Mouse (Mus musculus) cerebellum, adult 2 months (tissue): Measurements from ENCODE around the gene Klhl29.

ENCODE experiments used
- CTCF ChIP-seq: fragments of 200-500 bp; IDR thresholded peaks from 2 replicates; pipeline ENCODE4 v1.5.1; 2011; ENCODE audit warnings: low read depth, mild to moderate bottlenecking, control low read depth, low read length, moderate library complexity, borderline replicate concordance; ENCODE audit not compliant: insufficient read depth
- POLR2A ChIP-seq: fragments of 200-500 bp; IDR thresholded peaks from 2 replicates; pipeline ENCODE4 v1.6.1; 2011; ENCODE audit warnings: low read length, control low read depth, borderline replicate concordance; ENCODE audit not compliant: insufficient read depth

GRCm38 (mm10) chr12:5244431-5245206 is 130.9 kb downstream of the Klhl29 start:
- TF ChIP-seq CTCF (no peak), POLR2A (no peak)
